In genomic region chr4:106793826-106794225, GRCm38 (mm10) we compare ENCODE assay signal across 6 mouse cellular contexts. TPM values are rescaled to one million over a fixed set of nuclear protein-coding genes. Genes with fewer than 3 reads are reported as not detected.
DNase-seq lines count a peak whose midpoint lies in the region; ATAC-seq and TF ChIP-seq lines count a peak whose summit lies in the region.
"Not testable (repeated sequence)": the region's sequence is repeated elsewhere in the genome, so short reads cannot be mapped to it uniquely, and the experiment has no call there.

No protein-coding gene starts in this region.

- not testable (repeated sequence) for H3K27ac ChIP-seq in intestine, postnatal 0 days (ENCODE audit: low read depth, low read length); liver, embryonic 14.5 days; stomach, postnatal 0 days (replicated peaks)

- not testable (repeated sequence) for H3K4me3 ChIP-seq in intestine, postnatal 0 days (ENCODE audit: low read depth, low read length); liver, embryonic 14.5 days (ENCODE audit: insufficient read depth in 1 of 2, low read depth in 2 of 2, low read length in 2 of 2); stomach, postnatal 0 days (ENCODE audit: low read depth, low read length)

- DNase-seq in CD4-positive, CD25-positive, alpha-beta regulatory T cell, adult 2 months (ENCODE audit: low read depth, low spot score) = peak; percentile 59
- DNase-seq in ES-CJ7 (ENCODE audit: low read depth, low spot score) = peak; percentile 30
- DNase-seq in R1 (ENCODE audit: low read depth, low spot score) = peak; percentile 46
- DNase-seq in liver, embryonic 14.5 days (ENCODE audit: low read depth in 3 of 3, low spot score in 3 of 3); stomach, postnatal 0 days (ENCODE audit: low spot score): not testable (repeated sequence)

- not testable (repeated sequence) for H3K9ac ChIP-seq in intestine, postnatal 0 days (ENCODE audit: low read depth, low read length); liver, embryonic 14.5 days (replicated peaks); stomach, postnatal 0 days (ENCODE audit: low read length)

- ATAC-seq in intestine, postnatal 0 days; liver, embryonic 14.5 days (ENCODE audit: insufficient read depth); stomach, postnatal 0 days (ENCODE audit: low FRiP score, low TSS enrichment): not testable (repeated sequence)

- TF ChIP-seq EP300 in liver, embryonic 14.5 days (IDR thresholded peaks at IDR 0.05; ENCODE audit: low read depth); stomach, postnatal 0 days (optimal IDR thresholded peaks at IDR 0.05): not testable (repeated sequence)

- not testable (repeated sequence) for H3K36me3 ChIP-seq in intestine, postnatal 0 days (ENCODE audit: control insufficient read depth, insufficient read depth); liver, embryonic 14.5 days (replicated peaks; ENCODE audit: control insufficient read depth, insufficient read depth, low read depth); stomach, postnatal 0 days (ENCODE audit: control insufficient read depth, insufficient read depth, low read length)

- not testable (repeated sequence) for H3K27me3 ChIP-seq in intestine, postnatal 0 days (replicated peaks; ENCODE audit: control insufficient read depth, insufficient read depth, low read length); liver, embryonic 14.5 days (ENCODE audit: control insufficient read depth, insufficient read depth, low read length); stomach, postnatal 0 days (ENCODE audit: control insufficient read depth, insufficient read depth, low read length)

- not testable (repeated sequence) for H3K9me3 ChIP-seq in intestine, postnatal 0 days (ENCODE audit: control insufficient read depth); liver, embryonic 14.5 days (ENCODE audit: control insufficient read depth, low read length); stomach, postnatal 0 days (ENCODE audit: control insufficient read depth, low read length)

- 95% methylated on average over 9 of the region's 9 CpGs for WGBS in intestine, postnatal 0 days
- WGBS in liver, embryonic 14.5 days (ENCODE audit: insufficient replicate concordance) = 92% methylated on average over 9 of the region's 9 CpGs
- WGBS in stomach, postnatal 0 days = 93% methylated on average over 9 of the region's 9 CpGs

- peak; percentile 20; the same call in 1 of the 2 replicates for TF ChIP-seq CTCF in intestine, postnatal 0 days (IDR thresholded peaks at IDR 0.05; ENCODE audit: low read depth)
- TF ChIP-seq CTCF in liver, embryonic 14.5 days (IDR thresholded peaks at IDR 0.05; ENCODE audit: low read depth) = peak; percentile 32
- TF ChIP-seq CTCF in stomach, postnatal 0 days (IDR thresholded peaks at IDR 0.05; ENCODE audit: low read depth) = 0 out of 2 replicates have a peak, but pooled peaks have one; percentile 9

- H3K4me2 ChIP-seq in intestine, postnatal 0 days (replicated peaks; ENCODE audit: low read depth); liver, embryonic 14.5 days (ENCODE audit: low read depth); stomach, postnatal 0 days (replicated peaks; ENCODE audit: low read depth): not testable (repeated sequence)

- peaks cover 18% of the 10 kb centered on the region; the same call in 1 of the 2 replicates for H3K4me1 ChIP-seq in intestine, postnatal 0 days (replicated peaks; ENCODE audit: control insufficient read depth, insufficient read depth, low read length)
- peaks cover 38 to 42% of the 10 kb centered on the region in 2 experiments for H3K4me1 ChIP-seq in liver, embryonic 14.5 days (replicated peaks; ENCODE audit: control insufficient read depth in 2 of 2, insufficient read depth in 2 of 2, low read length in 1 of 2)
- not testable (repeated sequence) for H3K4me1 ChIP-seq in stomach, postnatal 0 days (replicated peaks; ENCODE audit: control insufficient read depth, insufficient read depth)

RNA-seq across cellular contexts. Expression of gene Acot11, which starts 11.0 kb away (rescaled TPM):
- 7.8 and 7.9 TPM in 2 replicates for polyA plus RNA-seq in intestine, postnatal 0 days (2015; fragmentation: Nextera tagmentation; extraction: Ambion mirVana)
- polyA plus RNA-seq in liver, embryonic 14.5 days (2012; rRNA removed) = 3.9 and 4.1 TPM in 2 replicates
- 4.1 and 5.1 TPM in 2 replicates for polyA plus RNA-seq in liver, embryonic 14.5 days (2014; fragmentation: Nextera tagmentation; extraction: Ambion mirVana)
- polyA plus RNA-seq in stomach, postnatal 0 days (2015; fragmentation: Nextera tagmentation; extraction: Ambion mirVana) = 2.8 and 3.1 TPM in 2 replicates
